8 mouse cellular contexts compared by ENCODE assay signal in the genomic region with DNA sequence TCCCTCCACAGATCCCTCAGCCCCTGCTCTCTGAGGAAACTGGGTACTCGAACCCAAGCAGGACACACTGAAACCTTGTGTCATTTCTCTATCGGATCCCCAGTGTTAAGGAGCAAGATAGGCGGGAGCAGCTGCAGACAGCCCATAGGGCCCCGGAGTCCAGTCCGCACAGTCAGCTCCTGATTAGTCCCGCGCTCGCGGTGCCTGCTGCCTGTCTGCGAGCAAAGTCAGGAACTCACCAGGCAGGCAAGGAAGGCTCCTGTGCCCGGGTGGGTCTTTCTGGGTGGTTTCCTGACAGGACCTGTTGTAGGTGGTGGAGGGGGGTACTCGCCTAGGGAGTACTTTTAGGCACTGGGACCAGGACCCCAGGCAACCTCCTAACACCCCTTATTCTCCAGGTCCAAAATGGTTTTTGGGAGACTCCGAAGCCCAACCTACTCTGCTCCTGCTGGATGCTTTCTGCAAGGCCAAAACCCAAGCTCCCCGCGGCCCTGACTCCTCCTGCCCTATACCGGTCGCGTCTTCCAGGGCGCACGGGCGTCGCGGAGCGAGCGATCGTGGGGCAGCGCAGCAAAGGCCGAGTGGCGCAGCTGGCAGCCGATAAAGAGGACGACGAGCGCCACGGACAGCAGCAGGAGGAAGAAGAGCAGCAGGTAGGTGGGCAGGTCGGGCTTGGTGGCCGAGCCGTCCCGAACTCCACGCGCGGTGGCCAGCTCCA. TPM values are rescaled to one million over a fixed set of nuclear protein-coding genes. Genes with fewer than 3 reads are reported as not detected.
DNase-seq lines count a peak whose midpoint lies in the region; TF ChIP-seq lines count a peak whose summit lies in the region.

No protein-coding gene starts in this region.

- no peaks in the 10 kb centered on the region for H3K27me3 ChIP-seq in kidney, adult 2 months (replicated peaks; ENCODE audit: control insufficient read depth, insufficient read depth, low read length)
- H3K27me3 ChIP-seq in hindbrain, embryonic 10.5 days (ENCODE audit: insufficient read depth, poor library complexity, severe bottlenecking), result peaks cover 77% of the 10 kb centered on the region
- H3K27me3 ChIP-seq in midbrain, embryonic 10.5 days (ENCODE audit: low read depth, poor library complexity, severe bottlenecking), result peaks cover 82% of the 10 kb centered on the region

- H3K4me1 ChIP-seq in kidney, adult 2 months (ENCODE audit: control insufficient read depth, insufficient read depth, low read length), result peaks cover 4% of the 10 kb centered on the region
- peaks cover 25% of the 10 kb centered on the region for H3K4me1 ChIP-seq in hindbrain, embryonic 10.5 days (replicated peaks)
- peaks cover 33% of the 10 kb centered on the region for H3K4me1 ChIP-seq in midbrain, embryonic 10.5 days

- intact Hi-C loops in left cerebral cortex, postnatal 25 days (cut with DNase I), result no loop called here

- no peaks in the 10 kb centered on the region for H3K9me3 ChIP-seq in hindbrain, embryonic 10.5 days
- no peaks in the 10 kb centered on the region for H3K9me3 ChIP-seq in midbrain, embryonic 10.5 days (replicated peaks)

- H3K4me3 ChIP-seq in kidney, adult 2 months (ENCODE audit: insufficient read depth, low read depth, low read length), result peak overlapping the region; percentile 2; the same call in 1 of the 2 replicates
- peak overlapping the region; percentile 64 for H3K4me3 ChIP-seq in hindbrain, embryonic 10.5 days
- peak overlapping the region; percentile 64 for H3K4me3 ChIP-seq in midbrain, embryonic 10.5 days

- DNase-seq in kidney, adult 2 months, result no peak
- DNase-seq in kidney, adult 11 months, result no peak
- peak; percentile 59 for DNase-seq in brain, embryonic 14.5 days (ENCODE audit: low read depth)
- DNase-seq in hindbrain, embryonic 10.5 days (ENCODE audit: low spot score), result peak; percentile 59
- peak; percentile 47 for DNase-seq in midbrain, embryonic 10.5 days (ENCODE audit: low spot score)
- no peak for DNase-seq in layer of hippocampus, postnatal 36 days
- no peak for DNase-seq in left cerebral cortex, postnatal 25 days (ENCODE audit: low spot score in 2 of 2)
- no peak for DNase-seq in frontal cortex, postnatal 14 days (ENCODE audit: low spot score in 2 of 2)

- WGBS in kidney, adult 2 months, result 16% methylated on average over 41 of the region's 41 CpGs
- under 1% methylated on average over 41 of the region's 41 CpGs for WGBS in hindbrain, embryonic 10.5 days
- 1% methylated on average over 41 of the region's 41 CpGs for WGBS in midbrain, embryonic 10.5 days

- no peak overlapping the region for H3K27ac ChIP-seq in kidney, adult 2 months (ENCODE audit: insufficient read depth, low read depth, low read length)
- peak overlapping the region; percentile 56; the same call in 1 of the 2 replicates for H3K27ac ChIP-seq in hindbrain, embryonic 10.5 days
- no peak overlapping the region; the same call in 1 of the 2 replicates for H3K27ac ChIP-seq in midbrain, embryonic 10.5 days (replicated peaks)

- TF ChIP-seq CTCF in kidney, adult 2 months (conservative IDR thresholded peaks at IDR 0.05; ENCODE audit: insufficient read depth, insufficient read length, low read depth, low read length), result no peak
- TF ChIP-seq CTCF in brain, embryonic 14.5 days (IDR thresholded peaks at IDR 0.05; ENCODE audit: borderline replicate concordance, extremely low read depth, insufficient read depth, insufficient read length), result no peak

- no peaks in the 10 kb centered on the region for H3K36me3 ChIP-seq in kidney, adult 2 months (ENCODE audit: control insufficient read depth, insufficient read depth, low read length)
- H3K36me3 ChIP-seq in hindbrain, embryonic 10.5 days, result no peaks in the 10 kb centered on the region
- no peaks in the 10 kb centered on the region for H3K36me3 ChIP-seq in midbrain, embryonic 10.5 days

- no peak for TF ChIP-seq POLR2A in kidney, adult 2 months (IDR thresholded peaks at IDR 0.05; ENCODE audit: low read depth, low read length)
- TF ChIP-seq POLR2A in brain, embryonic 14.5 days (IDR thresholded peaks at IDR 0.05; ENCODE audit: borderline replicate concordance, extremely low read depth, insufficient read depth, insufficient read length, poor library complexity, severe bottlenecking), result no peak

RNA-seq across cellular contexts. Expression of a gene that starts 1.0 kb away (rescaled TPM):
- 0.06 and 0.08 TPM in 2 replicates for polyA plus RNA-seq in kidney, adult 2 months (2012; rRNA removed)
- 1.4 and 1.8 TPM in 2 replicates for polyA plus RNA-seq in brain, embryonic 14.5 days (2012; rRNA removed)
- 0.21 TPM in 1 of 2 replicates, not detected in the other for polyA plus RNA-seq in hindbrain, embryonic 10.5 days (2016; fragmentation: Nextera tagmentation; extraction: Ambion mirVana)
- not detected in 2 replicates for polyA plus RNA-seq in midbrain, embryonic 10.5 days (2016; fragmentation: Nextera tagmentation; extraction: Ambion mirVana)
- 1 to 10 TPM in 1 of 2 experiments, under 1 TPM in 1; 0.96 to 1.0 TPM for total RNA-seq in layer of hippocampus, postnatal 36 days (2021)
- 10 to 100 TPM; 10.8 to 15.4 TPM for total RNA-seq in left cerebral cortex, postnatal 25 days (2021)

RNA-seq across cellular contexts. Expression of a gene that starts 49.8 kb away (rescaled TPM):
- polyA plus RNA-seq in kidney, adult 2 months (2012; rRNA removed), result 21.1 and 31.4 TPM in 2 replicates
- polyA plus RNA-seq in brain, embryonic 14.5 days (2012; rRNA removed), result 57.2 and 57.5 TPM in 2 replicates
- polyA plus RNA-seq in hindbrain, embryonic 10.5 days (2016; fragmentation: Nextera tagmentation; extraction: Ambion mirVana), result 31.4 and 34.4 TPM in 2 replicates
- polyA plus RNA-seq in midbrain, embryonic 10.5 days (2016; fragmentation: Nextera tagmentation; extraction: Ambion mirVana), result 30.6 and 35.9 TPM in 2 replicates
- total RNA-seq in layer of hippocampus, postnatal 36 days (2021), result 10 to 100 TPM; 26.5 to 32.7 TPM
- total RNA-seq in left cerebral cortex, postnatal 25 days (2021), result 10 to 100 TPM; 20.2 to 20.3 TPM

Comparison
In these comparisons a context has a peak if more than half of its experiments do, and no peak if none do; other contexts are left out.
1. DNase-seq: peak in brain, embryonic 14.5 days (single experiment), hindbrain, embryonic 10.5 days (single experiment) and midbrain, embryonic 10.5 days (single experiment); none in kidney, adult 2 months (single experiment), kidney, adult 11 months (single experiment), layer of hippocampus, postnatal 36 days (0 of 2), left cerebral cortex, postnatal 25 days (0 of 2) and frontal cortex, postnatal 14 days (0 of 2).
2. H3K4me3 ChIP-seq: peak in every context shown above with its lines; median percentile 64 in hindbrain, embryonic 10.5 days; 64 in midbrain, embryonic 10.5 days; 2 in kidney, adult 2 months.